Mouse (Mus musculus): ENCODE results near the gene Gal3st4. TPM values are rescaled to one million over a fixed set of nuclear protein-coding genes. Genes with fewer than 3 reads are reported as not detected.
A peak's percentile ranks its signal among the peaks of the same experiment; 100 is the strongest.

Gene Gal3st4
- polyA plus RNA-seq, 1 experiment from 2014 or later: 1.5 TPM

DNA sequence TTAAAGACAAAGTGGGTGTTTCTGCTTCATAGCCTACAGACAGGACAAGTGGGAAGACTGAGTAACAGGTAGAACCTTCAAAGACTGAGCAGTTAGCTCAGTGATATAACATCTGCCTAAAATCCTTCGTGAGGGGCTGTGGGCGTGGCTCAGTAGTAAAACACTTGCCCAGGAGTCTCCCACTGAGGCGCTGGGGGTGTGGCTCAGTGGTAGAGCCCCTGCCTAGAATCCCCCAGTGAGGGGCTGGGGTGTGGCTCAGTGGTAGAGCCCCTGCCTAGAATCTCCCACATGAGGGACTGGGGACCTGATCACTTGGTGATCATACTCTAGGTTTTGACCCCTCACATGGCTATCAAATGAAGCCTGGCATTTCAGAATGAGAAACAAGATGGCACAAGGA lies 14.6 kb downstream of the Gal3st4 start:
- peaks cover 16% of the 10 kb centered on the region for H3K4me1 ChIP-seq (replicated peaks; ENCODE audit: control insufficient read depth, insufficient read depth, low read length)
- peaks cover 18% of the 10 kb centered on the region for H3K36me3 ChIP-seq (ENCODE audit: control insufficient read depth, insufficient read depth, low read length)
- ATAC-seq (ENCODE audit: low read depth): no peak
- H3K9me3 ChIP-seq (ENCODE audit: control insufficient read depth, low read length): no peaks in the 10 kb centered on the region
- no peak overlapping the region for H3K9ac ChIP-seq (ENCODE audit: low read length)
- WGBS: 78% methylated on average over 3 of the region's 3 CpGs
- no peak overlapping the region for H3K27ac ChIP-seq (ENCODE audit: low read length)
- no peak overlapping the region for H3K4me2 ChIP-seq (ENCODE audit: low read depth, low read length)
- no peak overlapping the region for H3K4me3 ChIP-seq (ENCODE audit: low read length)
- no peaks in the 10 kb centered on the region for H3K27me3 ChIP-seq (ENCODE audit: control insufficient read depth, insufficient read depth, low read depth, low read length)

DNA sequence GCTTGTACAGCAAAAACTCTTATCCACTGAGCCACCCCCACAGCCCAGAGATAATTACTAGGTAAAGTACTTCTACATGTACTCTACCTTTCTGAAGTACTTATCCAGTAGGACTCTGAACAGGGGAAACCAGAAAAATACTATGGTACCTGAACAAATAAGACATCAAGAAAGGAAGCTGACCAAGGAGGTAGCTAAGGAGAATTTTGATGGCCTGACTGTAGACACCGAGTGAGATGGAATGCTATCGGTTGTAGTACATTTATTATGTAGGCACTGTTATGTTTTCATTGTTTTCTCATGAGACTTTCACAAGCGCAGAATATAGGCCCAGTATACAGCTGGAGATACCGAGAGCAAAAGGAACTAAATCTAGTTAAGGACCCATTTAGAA lies 15.1 kb downstream of the Gal3st4 start:
- Histone ChIP-seq H3K9ac (ENCODE audit: low read length) (no peak overlapping the region), H3K9me3 (ENCODE audit: control insufficient read depth, low read length) (no peaks in the 10 kb centered on the region), H3K36me3 (ENCODE audit: control insufficient read depth, insufficient read depth, low read length) (peaks cover 18% of the 10 kb centered on the region), H3K4me3 (ENCODE audit: low read length) (no peak overlapping the region), H3K27me3 (ENCODE audit: control insufficient read depth, insufficient read depth, low read depth, low read length) (no peaks in the 10 kb centered on the region), H3K4me2 (ENCODE audit: low read depth, low read length) (no peak overlapping the region), H3K4me1 (replicated peaks; ENCODE audit: control insufficient read depth, insufficient read depth, low read length) (peaks cover 11% of the 10 kb centered on the region), H3K27ac (ENCODE audit: low read length) (no peak overlapping the region)
- ATAC-seq (ENCODE audit: low read depth): no peak
- WGBS: 88% methylated on average over 4 of the region's 4 CpGs

- H3K27ac ChIP-seq (ENCODE audit: low read length): no peak overlapping the region
- H3K4me1 ChIP-seq (replicated peaks; ENCODE audit: control insufficient read depth, insufficient read depth, low read length): peaks cover 6% of the 10 kb centered on the region
- H3K9ac ChIP-seq (ENCODE audit: low read length): no peak overlapping the region
- H3K27me3 ChIP-seq (ENCODE audit: control insufficient read depth, insufficient read depth, low read depth, low read length): no peaks in the 10 kb centered on the region
- H3K9me3 ChIP-seq (ENCODE audit: control insufficient read depth, low read length): no peaks in the 10 kb centered on the region
- peaks cover 18% of the 10 kb centered on the region for H3K36me3 ChIP-seq (ENCODE audit: control insufficient read depth, insufficient read depth, low read length)
- H3K4me3 ChIP-seq (ENCODE audit: low read length): no peak overlapping the region
- no peak for ATAC-seq (ENCODE audit: low read depth)
- H3K4me2 ChIP-seq (ENCODE audit: low read depth, low read length): no peak overlapping the region
- 87% methylated on average over 10 of the region's 10 CpGs for WGBS
Observed at GRCm38 (mm10) chr5:138256966-138257584, 15.6 kb downstream of the Gal3st4 start.

- H3K27me3 ChIP-seq (ENCODE audit: control insufficient read depth, insufficient read depth, low read depth, low read length): no peaks in the 10 kb centered on the region
- H3K4me3 ChIP-seq (ENCODE audit: low read length): peak overlapping the region; percentile 91
- H3K4me2 ChIP-seq (ENCODE audit: low read depth, low read length): peak overlapping the region; percentile 82
- peak overlapping the region; percentile 84 for H3K9ac ChIP-seq (ENCODE audit: low read length)
- peaks cover 6% of the 10 kb centered on the region for H3K4me1 ChIP-seq (replicated peaks; ENCODE audit: control insufficient read depth, insufficient read depth, low read length)
- peak overlapping the region; percentile 76 for H3K27ac ChIP-seq (ENCODE audit: low read length)
- 11% methylated on average over 7 of the region's 7 CpGs for whole genome bisulfite sequencing
- peaks cover 15% of the 10 kb centered on the region for H3K36me3 ChIP-seq (ENCODE audit: control insufficient read depth, insufficient read depth, low read length)
- H3K9me3 ChIP-seq (ENCODE audit: control insufficient read depth, low read length): no peaks in the 10 kb centered on the region
- no peak for ATAC-seq (ENCODE audit: low read depth)
Observed at GRCm38 (mm10) chr5:138256094-138256467, 16.6 kb downstream of the Gal3st4 start.

- no peaks in the 10 kb centered on the region for H3K27me3 ChIP-seq (ENCODE audit: control insufficient read depth, insufficient read depth, low read depth, low read length)
- peak within 1 kb of the TSS; percentile 82 for H3K4me2 ChIP-seq (ENCODE audit: low read depth, low read length)
- H3K9ac ChIP-seq (ENCODE audit: low read length): peak within 1 kb of the TSS; percentile 84
- peak within 1 kb of the TSS; percentile 76 for H3K27ac ChIP-seq (ENCODE audit: low read length)
- H3K4me1 ChIP-seq (replicated peaks; ENCODE audit: control insufficient read depth, insufficient read depth, low read length): peaks cover 6% of the 10 kb centered on the region
- no peaks in the 10 kb centered on the region for H3K9me3 ChIP-seq (ENCODE audit: control insufficient read depth, low read length)
- under 1% methylated on average over 38 of the region's 38 CpGs for WGBS
- ATAC-seq (ENCODE audit: low read depth): peak; percentile 99
- peak within 1 kb of the TSS; percentile 91 for H3K4me3 ChIP-seq (ENCODE audit: low read length)
- peaks cover 11% of the 10 kb centered on the region for H3K36me3 ChIP-seq (ENCODE audit: control insufficient read depth, insufficient read depth, low read length)
Observed at GRCm38 (mm10) chr5:138255353-138256093, 17.1 kb downstream of the Gal3st4 start, which contains the start of gene Lamtor4. Gene Lamtor4, plus strand, starts transcription at chr5:138255482.

- WGBS: 86% methylated on average over 3 of the region's 3 CpGs
- no peaks in the 10 kb centered on the region for H3K36me3 ChIP-seq (ENCODE audit: control insufficient read depth, insufficient read depth, low read length)
- H3K27ac ChIP-seq (ENCODE audit: low read length): no peak overlapping the region
- H3K4me1 ChIP-seq (replicated peaks; ENCODE audit: control insufficient read depth, insufficient read depth, low read length): peaks cover 6% of the 10 kb centered on the region
- ATAC-seq (ENCODE audit: low read depth): no peak
- H3K9ac ChIP-seq (ENCODE audit: low read length): no peak overlapping the region
- H3K4me3 ChIP-seq (ENCODE audit: low read length): no peak overlapping the region
- H3K9me3 ChIP-seq (ENCODE audit: control insufficient read depth, low read length): no peaks in the 10 kb centered on the region
- H3K27me3 ChIP-seq (ENCODE audit: control insufficient read depth, insufficient read depth, low read depth, low read length): no peaks in the 10 kb centered on the region
- H3K4me2 ChIP-seq (ENCODE audit: low read depth, low read length): no peak overlapping the region
Observed at GRCm38 (mm10) chr5:138253061-138253460, 19.6 kb downstream of the Gal3st4 start.

GRCm38 (mm10) chr5:138251144-138251543 lies 21.5 kb downstream of the Gal3st4 start:
- no peaks in the 10 kb centered on the region for H3K36me3 ChIP-seq (ENCODE audit: control insufficient read depth, insufficient read depth, low read length)
- H3K9me3 ChIP-seq (ENCODE audit: control insufficient read depth, low read length): no peaks in the 10 kb centered on the region
- no peak overlapping the region for H3K4me2 ChIP-seq (ENCODE audit: low read depth, low read length)
- H3K27ac ChIP-seq (ENCODE audit: low read length): no peak overlapping the region
- ATAC-seq (ENCODE audit: low read depth): no peak
- no peak overlapping the region for H3K9ac ChIP-seq (ENCODE audit: low read length)
- no peak overlapping the region for H3K4me3 ChIP-seq (ENCODE audit: low read length)
- H3K27me3 ChIP-seq (ENCODE audit: control insufficient read depth, insufficient read depth, low read depth, low read length): no peaks in the 10 kb centered on the region
- WGBS: 80% methylated on average over 12 of the region's 12 CpGs
- H3K4me1 ChIP-seq (replicated peaks; ENCODE audit: control insufficient read depth, insufficient read depth, low read length): peaks cover 2% of the 10 kb centered on the region

DNA sequence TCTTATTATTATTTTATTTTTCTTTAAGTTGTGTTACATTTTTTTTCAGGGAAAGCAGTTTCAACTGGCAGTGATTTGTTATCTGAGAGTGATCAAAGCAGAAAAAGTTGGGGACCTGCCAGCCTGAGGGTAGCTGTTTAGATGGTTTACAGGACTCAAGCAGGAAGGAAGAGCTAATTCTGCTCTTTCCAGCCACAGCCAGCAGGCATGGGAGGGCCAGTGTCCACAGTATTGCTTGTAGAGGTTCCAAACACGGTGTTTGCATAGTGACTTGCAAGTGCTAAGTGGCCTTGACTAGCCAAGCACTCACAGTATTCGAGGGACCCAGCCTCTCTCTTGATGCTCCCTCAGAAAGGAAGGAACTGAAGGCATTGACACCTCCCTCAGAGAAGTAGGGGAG lies 31.1 kb downstream of the Gal3st4 start:
- no peak for ATAC-seq (ENCODE audit: low read depth)
- Histone ChIP-seq H3K9me3 (ENCODE audit: control insufficient read depth, low read length) (no peaks in the 10 kb centered on the region), H3K9ac (ENCODE audit: low read length) (no peak overlapping the region), H3K4me3 (ENCODE audit: low read length) (no peak overlapping the region), H3K4me2 (ENCODE audit: low read depth, low read length) (no peak overlapping the region), H3K36me3 (ENCODE audit: control insufficient read depth, insufficient read depth, low read length) (no peaks in the 10 kb centered on the region), H3K4me1 (replicated peaks; ENCODE audit: control insufficient read depth, insufficient read depth, low read length) (no peaks in the 10 kb centered on the region), H3K27me3 (ENCODE audit: control insufficient read depth, insufficient read depth, low read depth, low read length) (no peaks in the 10 kb centered on the region), H3K27ac (ENCODE audit: low read length) (no peak overlapping the region)
- 7% methylated on average over 2 of the region's 2 CpGs for WGBS

GRCm38 (mm10) chr5:138234224-138234623 lies 38.4 kb downstream of the Gal3st4 start:
- Histone ChIP-seq H3K4me2 (ENCODE audit: low read depth, low read length) (no peak overlapping the region), H3K4me1 (replicated peaks; ENCODE audit: control insufficient read depth, insufficient read depth, low read length) (no peaks in the 10 kb centered on the region), H3K27me3 (ENCODE audit: control insufficient read depth, insufficient read depth, low read depth, low read length) (no peaks in the 10 kb centered on the region), H3K9me3 (ENCODE audit: control insufficient read depth, low read length) (no peaks in the 10 kb centered on the region), H3K36me3 (ENCODE audit: control insufficient read depth, insufficient read depth, low read length) (no peaks in the 10 kb centered on the region), H3K9ac (ENCODE audit: low read length) (no peak overlapping the region), H3K27ac (ENCODE audit: low read length) (no peak overlapping the region), H3K4me3 (ENCODE audit: low read length) (no peak overlapping the region)
- no peak for ATAC-seq (ENCODE audit: low read depth)
